Mouse (Mus musculus): ENCODE measurements at regions not wholly inside any gene's neighbourhood (a gene's known extent, or its start where the extent isn't known, plus 50 kb on each side); places are given as distances from the start of the nearest gene placed in this dataset.

DNA sequence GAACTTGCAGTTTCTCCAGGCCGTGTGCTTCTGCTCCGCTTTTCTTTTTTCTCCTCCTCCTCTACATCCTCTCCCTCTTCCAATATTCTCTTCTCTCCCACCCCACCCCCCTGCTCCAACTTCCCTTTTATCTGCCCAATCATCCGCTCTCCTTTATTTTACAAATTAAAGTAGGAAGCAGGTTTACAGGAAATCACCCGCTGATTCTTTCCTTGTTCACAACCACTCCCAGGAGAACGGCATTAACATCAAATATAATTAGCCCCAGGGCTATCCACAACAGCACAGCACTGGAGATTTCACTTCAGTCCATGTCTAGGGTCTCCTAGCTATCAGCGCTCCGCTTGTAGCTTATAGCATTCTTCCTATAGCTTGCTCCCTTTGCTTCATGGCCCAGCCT, 268.6 kb downstream of the 1700009N14Rik start:
- no peak for TF ChIP-seq CTCF (IDR thresholded peaks at IDR 0.05; ENCODE audit: low read depth)
- Histone ChIP-seq H3K36me3 (ENCODE audit: insufficient read depth, low read length) (no peaks in the 10 kb centered on the region), H3K4me2 (ENCODE audit: low read depth, low read length) (no peak overlapping the region), H3K9ac (replicated peaks; ENCODE audit: low read length) (no peak overlapping the region), H3K4me1 (ENCODE audit: insufficient read depth, low read length) (no peaks in the 10 kb centered on the region), H3K9me3 (ENCODE audit: low read length) (no peaks in the 10 kb centered on the region), H3K27ac (no peak overlapping the region), H3K27me3 (ENCODE audit: insufficient read depth, low read length) (no peaks in the 10 kb centered on the region), H3K4me3 (ENCODE audit: low read length) (no peak overlapping the region)
- ATAC-seq (no peak), DNase-seq (ENCODE audit: low spot score) (no peak)
- 79% methylated on average over 7 of the region's 7 CpGs for WGBS

DNA sequence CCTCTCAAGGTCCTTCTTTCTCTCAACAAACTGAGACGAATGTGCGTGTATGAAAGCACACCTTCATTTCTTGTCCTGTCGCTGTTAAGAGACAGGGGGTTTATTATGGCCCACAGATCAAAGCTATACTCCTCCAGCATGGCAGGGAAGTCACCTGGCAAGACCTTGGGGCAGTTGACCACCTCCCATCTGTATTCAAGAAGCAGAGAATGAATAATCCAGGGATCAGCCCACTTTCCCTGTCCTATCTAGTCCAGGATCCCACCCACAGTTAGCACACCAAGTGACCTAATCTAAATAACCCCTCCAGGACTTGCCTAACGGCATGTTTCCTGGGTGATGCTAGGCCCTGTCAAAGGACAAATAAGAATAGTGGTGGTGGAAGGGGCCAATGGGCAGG, 269.9 kb downstream of the 1700009N14Rik start:
- H3K27ac ChIP-seq: no peak overlapping the region
- no peak overlapping the region for H3K4me2 ChIP-seq (ENCODE audit: low read depth, low read length)
- DNase-seq (ENCODE audit: low spot score): no peak
- no peak overlapping the region for H3K9ac ChIP-seq (replicated peaks; ENCODE audit: low read length)
- WGBS: 88% methylated on average over 4 of the region's 4 CpGs
- no peak for ATAC-seq
- TF ChIP-seq CTCF (IDR thresholded peaks at IDR 0.05; ENCODE audit: low read depth): no peak
- no peaks in the 10 kb centered on the region for H3K9me3 ChIP-seq (ENCODE audit: low read length)
- no peak overlapping the region for H3K4me3 ChIP-seq (ENCODE audit: low read length)
- H3K4me1 ChIP-seq (ENCODE audit: insufficient read depth, low read length): no peaks in the 10 kb centered on the region
- no peaks in the 10 kb centered on the region for H3K36me3 ChIP-seq (ENCODE audit: insufficient read depth, low read length)
- no peaks in the 10 kb centered on the region for H3K27me3 ChIP-seq (ENCODE audit: insufficient read depth, low read length)

DNA sequence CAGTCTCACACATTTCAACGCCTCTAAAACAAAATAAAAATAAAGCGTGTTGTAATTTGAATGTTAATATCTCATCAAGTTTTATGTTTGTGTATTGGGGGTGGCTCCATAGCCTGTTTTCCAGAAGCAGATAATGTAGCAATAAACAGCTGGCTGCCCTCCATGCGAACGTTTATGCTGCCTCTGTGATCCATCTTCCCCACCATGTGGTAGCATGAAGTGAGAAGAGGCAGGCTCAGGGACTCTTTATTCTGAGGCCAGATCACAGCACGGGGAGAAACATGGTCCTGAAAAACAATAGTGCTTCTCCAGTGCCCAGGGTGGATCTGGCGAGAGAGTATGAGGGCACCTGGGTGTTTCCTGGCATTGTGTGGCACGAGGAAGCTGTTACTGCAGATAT, 271.4 kb downstream of the 1700009N14Rik start:
- Histone ChIP-seq H3K4me1 (ENCODE audit: insufficient read depth, low read length) (no peaks in the 10 kb centered on the region), H3K4me2 (ENCODE audit: low read depth, low read length) (no peak overlapping the region), H3K9ac (replicated peaks; ENCODE audit: low read length) (no peak overlapping the region), H3K27ac (no peak overlapping the region), H3K27me3 (ENCODE audit: insufficient read depth, low read length) (no peaks in the 10 kb centered on the region), H3K9me3 (ENCODE audit: low read length) (no peaks in the 10 kb centered on the region), H3K4me3 (ENCODE audit: low read length) (no peak overlapping the region), H3K36me3 (ENCODE audit: insufficient read depth, low read length) (no peaks in the 10 kb centered on the region)
- DNase-seq (ENCODE audit: low spot score) (no peak), ATAC-seq (no peak)
- no peak for TF ChIP-seq CTCF (IDR thresholded peaks at IDR 0.05; ENCODE audit: low read depth)
- 47% methylated on average over 7 of the region's 7 CpGs for WGBS

DNA sequence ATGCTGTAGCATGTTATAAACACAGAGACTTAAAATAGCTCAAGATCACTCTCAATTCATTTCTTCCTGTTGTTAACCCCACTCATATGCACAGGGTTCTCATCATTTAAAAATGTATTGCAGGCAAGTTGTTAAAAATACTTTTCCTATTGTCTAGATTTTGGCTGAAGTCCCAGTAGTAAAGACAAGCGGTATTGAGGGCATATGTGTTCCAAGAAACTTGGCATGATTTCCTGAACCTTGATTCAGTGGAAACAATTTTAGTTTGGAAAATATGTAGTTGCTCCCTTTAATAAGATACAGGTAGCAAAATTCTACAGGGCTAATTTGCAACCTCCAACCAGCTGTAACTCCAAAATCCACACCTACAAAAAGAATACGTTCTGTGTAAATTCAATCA, 315.5 kb downstream of the 1700009N14Rik start:
- Histone ChIP-seq H3K36me3 (ENCODE audit: insufficient read depth, low read length) (no peaks in the 10 kb centered on the region), H3K4me2 (ENCODE audit: low read depth, low read length) (no peak overlapping the region), H3K9me3 (ENCODE audit: low read length) (0 out of 2 replicates have a peak, but pooled peaks cover 5% of the 10 kb centered on the region), H3K4me3 (ENCODE audit: low read length) (no peak overlapping the region), H3K9ac (replicated peaks; ENCODE audit: low read length) (no peak overlapping the region), H3K27me3 (ENCODE audit: insufficient read depth, low read length) (no peaks in the 10 kb centered on the region), H3K4me1 (ENCODE audit: insufficient read depth, low read length) (no peaks in the 10 kb centered on the region), H3K27ac (no peak overlapping the region)
- ATAC-seq: no peak
- no peak for DNase-seq (ENCODE audit: low spot score)
- WGBS: 62% methylated on average over 2 of the region's 2 CpGs
- no peak for TF ChIP-seq CTCF (IDR thresholded peaks at IDR 0.05; ENCODE audit: low read depth)

- ATAC-seq: no peak
- H3K27ac ChIP-seq: no peak overlapping the region
- no peak overlapping the region for H3K4me3 ChIP-seq (ENCODE audit: low read length)
- H3K4me1 ChIP-seq (ENCODE audit: insufficient read depth, low read length): no peaks in the 10 kb centered on the region
- no peaks in the 10 kb centered on the region for H3K36me3 ChIP-seq (ENCODE audit: insufficient read depth, low read length)
- no peak for DNase-seq (ENCODE audit: low spot score)
- 90% methylated on average over 5 of the region's 5 CpGs for WGBS
- H3K9ac ChIP-seq (replicated peaks; ENCODE audit: low read length): no peak overlapping the region
- H3K4me2 ChIP-seq (ENCODE audit: low read depth, low read length): no peak overlapping the region
- TF ChIP-seq CTCF (IDR thresholded peaks at IDR 0.05; ENCODE audit: low read depth): no peak
- H3K9me3 ChIP-seq (ENCODE audit: low read length): no peaks in the 10 kb centered on the region
- no peaks in the 10 kb centered on the region for H3K27me3 ChIP-seq (ENCODE audit: insufficient read depth, low read length)
Observed at GRCm38 (mm10) chr4:39791096-39791495, 341.0 kb downstream of the 1700009N14Rik start.

DNA sequence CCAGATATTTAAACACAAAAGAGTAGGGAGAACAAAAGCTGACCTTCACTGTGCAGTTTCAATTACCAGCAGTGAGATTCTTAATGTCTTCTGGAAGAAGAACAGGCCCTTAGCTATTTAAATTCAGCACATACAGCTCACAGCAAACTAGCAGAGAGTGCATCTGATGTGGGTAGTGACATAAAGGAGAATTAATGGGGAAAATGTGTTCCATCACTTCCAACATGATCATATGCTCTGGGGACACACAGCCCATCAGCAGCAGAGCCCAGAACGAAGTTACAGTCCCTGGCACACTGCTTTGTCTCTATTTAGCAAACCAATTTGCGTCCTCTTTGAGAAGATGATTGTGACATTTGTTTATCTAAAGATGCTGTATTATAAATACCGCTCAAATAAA, 332.9 kb upstream of the Aco1 start:
- Histone ChIP-seq H3K36me3 (ENCODE audit: insufficient read depth, low read length) (no peaks in the 10 kb centered on the region), H3K27ac (no peak overlapping the region), H3K4me1 (ENCODE audit: insufficient read depth, low read length) (no peaks in the 10 kb centered on the region), H3K9me3 (ENCODE audit: low read length) (no peaks in the 10 kb centered on the region), H3K4me3 (ENCODE audit: low read length) (no peak overlapping the region), H3K9ac (replicated peaks; ENCODE audit: low read length) (no peak overlapping the region), H3K4me2 (ENCODE audit: low read depth, low read length) (no peak overlapping the region), H3K27me3 (ENCODE audit: insufficient read depth, low read length) (no peaks in the 10 kb centered on the region)
- no peak for ATAC-seq
- 61% methylated on average over 3 of the region's 3 CpGs for WGBS
- peak; percentile 18 for DNase-seq (ENCODE audit: low spot score)
- no peak for TF ChIP-seq CTCF (IDR thresholded peaks at IDR 0.05; ENCODE audit: low read depth)

- Histone ChIP-seq H3K36me3 (ENCODE audit: insufficient read depth, low read length) (no peaks in the 10 kb centered on the region), H3K4me1 (ENCODE audit: insufficient read depth, low read length) (no peaks in the 10 kb centered on the region), H3K27me3 (ENCODE audit: insufficient read depth, low read length) (no peaks in the 10 kb centered on the region), H3K9me3 (ENCODE audit: low read length) (no peaks in the 10 kb centered on the region), H3K4me3 (ENCODE audit: low read length) (no peak overlapping the region), H3K9ac (replicated peaks; ENCODE audit: low read length) (no peak overlapping the region), H3K4me2 (ENCODE audit: low read depth, low read length) (no peak overlapping the region), H3K27ac (no peak overlapping the region)
- WGBS: 69% methylated on average over 4 of the region's 4 CpGs
- peak; percentile 36 for DNase-seq (ENCODE audit: low spot score)
- ATAC-seq: 0 out of 2 replicates have a peak, but pooled peaks have one; percentile 18
- no peak for TF ChIP-seq CTCF (IDR thresholded peaks at IDR 0.05; ENCODE audit: low read depth)
Observed at GRCm38 (mm10) chr4:39812766-39813165, 330.1 kb upstream of the Aco1 start.

Measured in hindbrain, postnatal 0 days (tissue).